Mouse (Mus musculus) layer of hippocampus, postnatal 25 days (tissue): ENCODE results near the gene Ccdc153. TPM values are rescaled to one million over a fixed set of nuclear protein-coding genes. Genes with fewer than 3 reads are reported as not detected.
A peak's percentile ranks its signal among the peaks of the same experiment; 100 is the strongest.

Experiments used
- DNase-seq, 2 experiments: peaks; one replicate each; pipeline ENCODE4 v3.0.0; 2022; ENCODE audit warnings: mixed read lengths in 2 of 2, low spot score in 1 of 2; ENCODE audit errors: extremely low spot score in 1 of 2
- total RNA-seq, 2 experiments: library from RNA; stranded (reverse); gene quantifications; 2 replicates each; pipeline ENCODE4 v1.2.3; 2021

The Ccdc153 gene
- total RNA-seq, 2 experiments from 2014 or later: 1.9 to 5.4 TPM

DNA sequence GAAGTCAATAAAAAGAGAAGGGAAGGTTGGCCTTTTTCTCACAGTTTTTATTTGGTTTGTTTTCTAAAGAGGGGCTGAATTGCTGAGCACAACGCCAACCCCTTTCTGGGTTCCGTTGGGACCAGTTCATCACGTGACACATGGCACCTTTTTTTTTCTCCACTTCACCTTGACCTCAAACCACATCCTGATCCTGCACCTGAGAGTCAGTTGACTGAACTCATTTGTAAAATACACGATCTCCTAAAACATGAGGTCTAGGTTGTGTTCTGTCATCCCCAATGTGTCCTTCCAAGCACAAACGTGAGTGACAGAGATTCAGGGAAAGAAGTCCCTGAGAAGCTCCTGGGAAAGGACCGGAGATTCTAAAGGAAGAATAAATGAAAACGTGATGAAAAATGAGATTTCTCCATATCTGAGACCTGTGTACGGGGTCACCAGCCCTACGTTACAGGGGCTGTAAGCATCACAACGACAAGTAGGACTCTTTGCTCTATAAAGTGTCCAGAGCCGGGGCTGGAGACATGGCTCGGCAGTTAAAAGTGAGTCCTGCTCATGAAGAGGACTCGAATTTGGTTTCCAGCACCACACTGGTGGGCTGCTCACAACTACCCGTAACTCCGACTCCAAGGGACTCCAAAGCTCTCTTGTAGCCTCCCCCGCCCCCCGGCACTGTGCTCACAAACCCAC lies 1.8 kb upstream of the Ccdc153 start:
- no peak for DNase-seq

DNA sequence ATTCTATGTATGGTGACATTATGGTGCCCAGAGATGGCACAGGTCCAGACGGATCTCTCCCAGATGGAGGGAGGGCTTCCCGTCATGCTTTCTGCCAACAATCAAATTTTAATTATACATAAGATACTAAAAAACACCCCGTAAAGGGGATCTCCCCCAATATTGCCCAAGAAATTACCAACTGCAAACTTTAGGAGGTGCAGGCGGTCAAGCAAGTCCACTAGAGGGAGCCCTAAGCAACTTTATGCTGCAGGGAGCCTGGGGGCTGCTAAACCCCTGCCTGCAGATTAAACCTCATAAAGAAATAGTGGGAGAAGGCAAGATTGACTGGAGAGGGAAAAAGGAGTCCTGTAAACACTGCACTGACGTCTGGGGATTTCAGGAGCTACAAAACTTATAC lies 1.0 kb upstream of the Ccdc153 start:
- DNase-seq: peak in 1 of 2 experiments; percentile 64

DNA sequence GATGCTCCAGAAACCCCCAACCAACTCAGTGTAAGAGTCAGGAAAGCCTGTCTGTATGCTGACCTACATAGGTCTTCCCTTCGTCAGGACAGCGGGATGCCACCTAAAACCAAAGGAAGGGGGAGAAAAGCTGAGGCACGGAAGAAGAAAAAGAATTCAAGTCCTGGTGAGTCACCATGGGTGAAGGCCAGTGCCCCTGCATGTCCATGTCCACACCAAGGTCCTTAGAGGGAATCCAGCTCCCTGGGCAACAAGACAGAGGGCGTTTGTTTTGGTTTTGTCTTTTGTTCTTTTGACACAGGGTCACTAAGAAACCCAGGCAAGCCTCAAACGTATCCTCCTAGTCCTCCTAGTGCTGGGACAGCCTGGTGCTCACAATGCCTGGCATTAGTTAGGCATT lies 435 bp downstream of the Ccdc153 start:
- DNase-seq: no peak

DNA sequence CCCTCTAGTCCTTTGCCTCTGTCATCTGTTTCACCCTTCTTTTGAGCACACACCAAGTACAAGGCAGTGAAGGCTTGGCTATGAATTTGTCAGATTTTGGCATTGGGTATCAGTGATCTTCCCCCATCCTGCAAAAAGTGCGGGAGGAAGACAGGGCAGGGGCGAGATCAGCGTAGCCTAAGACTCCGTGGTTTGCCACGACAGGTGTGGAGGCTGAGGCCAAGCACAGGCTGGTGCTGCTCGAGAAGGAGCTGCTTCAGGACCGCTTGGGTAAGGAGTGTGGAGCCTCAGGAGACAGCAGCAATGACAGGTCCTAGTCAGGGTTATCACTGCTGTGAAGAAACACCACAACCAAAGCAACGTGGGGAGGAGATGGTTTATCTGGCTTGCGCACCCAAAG lies 942 bp downstream of the Ccdc153 start:
- DNase-seq: no peak

DNA sequence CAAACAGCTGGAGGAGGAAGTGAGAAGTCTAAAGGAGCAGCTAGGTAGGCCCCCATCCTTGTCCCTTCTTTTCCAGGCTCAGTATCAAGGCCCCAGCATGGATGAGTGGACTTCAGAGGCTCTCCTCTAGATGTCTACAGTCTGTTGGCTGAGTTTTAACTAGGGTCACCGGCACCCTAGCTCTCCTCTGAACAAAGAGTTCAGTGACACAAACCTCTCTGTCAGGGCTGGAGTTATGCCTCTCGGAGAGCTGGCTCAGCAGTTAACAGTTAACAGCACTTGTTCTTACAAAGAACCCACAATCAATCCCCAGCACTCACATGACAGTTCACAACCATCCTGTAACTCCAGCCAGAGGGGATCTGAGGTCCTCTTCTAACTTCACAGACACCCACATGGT lies 3.1 kb downstream of the Ccdc153 start:
- no peak for DNase-seq

DNA sequence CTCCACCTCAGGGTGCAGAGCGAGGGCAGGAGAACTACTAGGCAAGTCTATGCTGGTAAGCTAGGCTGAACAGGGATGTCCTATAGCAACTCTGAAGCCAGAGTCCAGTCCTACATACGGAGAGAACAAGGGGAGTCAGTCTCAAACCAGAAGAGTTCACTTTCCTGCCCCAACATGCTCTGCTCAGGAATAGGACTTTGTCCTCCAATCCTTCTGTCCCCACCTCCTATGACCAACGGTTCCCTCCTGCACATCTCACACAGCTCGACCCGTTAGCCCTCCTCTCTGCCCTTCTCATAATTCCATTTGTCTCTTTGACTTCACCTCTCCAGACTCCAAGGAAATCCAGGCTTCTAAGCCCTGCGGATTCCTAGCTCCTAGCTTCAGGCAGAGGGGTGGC lies 7.4 kb downstream of the Ccdc153 start:
- DNase-seq: no peak

DNA sequence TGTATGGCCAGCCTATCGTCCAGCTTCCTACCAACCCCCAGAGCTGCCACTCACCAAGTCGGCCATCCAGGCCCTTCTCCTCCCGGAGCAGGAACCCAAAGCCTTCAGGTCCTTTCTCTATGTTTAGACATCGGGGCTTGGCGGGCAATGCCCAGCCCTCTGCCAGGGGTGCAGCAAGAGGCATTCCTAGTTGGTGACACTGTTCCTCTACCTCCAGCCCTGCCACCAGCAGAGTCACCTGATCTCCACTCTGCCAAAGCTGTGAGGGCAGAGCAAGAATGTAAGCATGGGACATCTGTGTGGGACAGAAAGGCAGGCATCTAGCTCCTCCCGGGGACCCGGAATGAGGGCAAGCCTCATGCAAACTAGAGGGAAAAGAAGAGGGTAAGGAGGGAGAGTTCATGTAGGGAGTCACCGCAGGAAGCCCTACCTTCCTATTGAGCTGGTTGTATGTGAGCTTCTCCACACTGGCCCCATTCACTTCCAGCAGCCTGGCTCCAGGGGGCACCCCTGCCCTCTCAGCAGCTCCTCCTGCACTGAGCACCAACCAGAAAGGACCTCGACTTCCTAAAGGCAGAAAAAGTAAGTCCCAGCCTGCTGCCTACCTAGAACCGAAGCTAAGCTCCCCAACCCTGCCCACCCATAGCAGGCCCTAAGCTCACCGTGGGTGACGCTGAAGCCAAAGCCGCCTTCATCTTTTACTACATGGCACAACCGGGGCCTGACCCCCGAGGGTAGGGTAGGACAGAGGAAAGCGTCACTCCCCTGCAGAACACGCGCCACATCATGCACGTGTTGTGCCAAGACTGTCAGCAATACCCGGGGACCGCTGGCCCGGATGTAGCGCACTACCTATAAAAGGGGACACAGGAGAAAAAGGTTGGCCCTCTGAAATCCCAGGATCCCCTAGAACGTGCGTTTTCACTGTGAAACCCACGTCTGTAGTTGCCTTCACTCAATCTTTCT lies 9.0 kb downstream of the Ccdc153 start:
- DNase-seq: peak; percentile 40 to 57

DNA sequence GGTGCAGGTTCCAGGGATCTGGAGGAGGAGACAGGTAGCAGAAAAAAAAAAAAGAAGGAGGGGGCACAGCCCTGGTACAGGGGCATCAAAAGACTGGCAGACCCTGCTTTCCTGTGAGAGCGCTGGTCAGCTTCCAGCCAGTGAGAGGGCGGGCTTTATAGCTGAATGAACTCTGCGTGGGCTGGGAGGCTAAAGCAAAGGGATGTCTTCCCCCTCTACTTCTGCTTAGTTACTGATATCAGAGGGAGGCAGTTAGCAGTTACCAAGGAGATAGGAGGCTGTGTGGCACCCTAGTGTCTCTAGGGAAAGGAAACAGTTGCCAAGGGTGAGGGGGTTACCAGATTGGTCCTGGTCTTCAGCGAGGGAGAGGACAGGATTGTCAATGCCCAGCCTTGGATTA lies 10.0 kb downstream of the Ccdc153 start:
- peak in 1 of 2 experiments; percentile 26 for DNase-seq

DNA sequence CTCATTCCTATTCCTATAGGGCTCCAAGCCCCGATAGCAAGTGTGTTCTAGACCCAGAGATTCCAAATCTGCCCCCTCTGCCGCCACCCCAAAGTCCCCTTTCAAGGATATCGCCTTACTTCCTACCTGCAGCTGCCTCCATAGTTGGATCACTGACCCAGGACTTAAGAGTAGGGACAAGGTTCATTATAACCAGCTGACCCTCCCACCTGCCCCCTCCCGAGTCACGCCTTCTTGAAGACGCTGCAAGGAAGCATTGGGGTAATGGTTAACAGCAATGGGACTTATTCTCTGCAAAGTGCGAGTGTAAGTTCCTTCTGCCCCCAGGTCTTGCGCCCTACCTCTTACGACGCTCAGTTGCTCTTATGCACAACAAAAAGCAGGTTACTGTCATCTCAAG lies 10.8 kb downstream of the Ccdc153 start, which contains the start of gene Pdzd3:
TSS of gene Pdzd3 (minus strand) at position 158 of the 400 bp plus-strand sequence.
- no peak for DNase-seq

DNA sequence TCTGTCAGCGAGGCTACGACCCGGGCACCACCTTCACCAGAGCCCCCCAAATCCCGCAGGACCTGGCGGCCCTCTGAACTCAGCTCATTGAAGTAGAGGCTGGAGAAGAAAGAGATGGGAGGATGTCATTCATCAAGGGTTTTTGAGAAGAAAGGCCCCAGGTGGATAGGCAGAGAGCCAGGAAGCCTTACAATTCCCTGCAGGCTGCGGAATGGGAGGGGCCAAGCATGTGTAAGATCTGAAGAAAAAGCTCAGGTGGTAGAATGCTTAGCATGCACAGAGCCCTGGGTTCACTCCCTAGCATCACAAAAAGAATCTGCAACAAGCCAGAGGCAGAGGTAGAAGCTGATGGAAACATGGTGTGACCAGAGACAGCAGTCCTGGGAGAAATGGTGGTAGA lies 13.0 kb downstream of the Ccdc153 start:
- no peak for DNase-seq

DNA sequence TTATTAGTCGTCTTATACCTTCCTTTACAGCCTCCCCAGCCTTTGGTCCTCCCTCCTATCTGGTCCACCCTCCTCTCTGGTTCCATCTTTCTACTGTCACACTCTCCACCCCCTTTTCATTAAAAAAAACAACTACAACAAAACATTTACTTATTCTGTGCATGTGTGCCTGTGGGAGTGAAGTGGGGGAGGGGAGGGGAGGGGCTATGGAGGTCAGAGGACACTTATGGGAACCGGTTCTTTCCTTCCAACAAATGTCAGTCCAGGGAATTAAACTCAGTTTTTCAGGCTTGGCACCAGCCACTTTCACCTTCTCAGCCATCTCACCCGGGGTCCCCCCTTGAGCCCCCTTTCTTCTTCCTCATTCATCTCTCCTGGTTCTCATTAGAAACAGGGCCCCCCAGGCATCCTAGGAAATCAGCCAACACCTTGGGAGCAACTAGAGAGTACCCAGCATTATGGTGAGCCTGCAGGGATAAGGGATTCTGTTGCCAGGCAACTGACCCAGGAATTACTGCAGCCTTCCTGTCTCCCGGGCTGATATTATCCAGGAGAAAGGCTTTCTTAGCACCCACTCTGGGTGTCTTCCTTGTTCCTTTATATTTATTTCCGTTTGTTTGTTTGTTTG lies 14.1 kb downstream of the Ccdc153 start:
- no peak for DNase-seq

DNA sequence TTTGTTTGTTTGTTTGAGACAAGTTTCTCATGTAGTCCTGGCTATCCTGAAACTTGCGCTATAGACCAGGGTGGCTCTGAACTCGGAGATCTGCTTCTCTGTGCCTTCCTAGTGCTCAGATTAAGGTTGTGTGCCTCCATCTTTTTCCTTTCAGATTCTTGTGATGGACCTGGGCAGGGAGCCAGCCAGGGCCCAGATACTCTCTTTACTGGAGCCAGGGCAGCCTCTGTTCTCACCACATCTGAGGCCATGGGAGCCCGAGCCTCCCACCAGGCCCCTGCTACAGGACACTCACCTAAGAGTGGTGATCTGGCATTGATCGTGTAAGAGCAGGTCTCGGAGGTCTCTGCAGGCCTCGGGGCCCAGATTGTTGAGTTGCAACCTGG lies 14.7 kb downstream of the Ccdc153 start:
- no peak for DNase-seq

DNA sequence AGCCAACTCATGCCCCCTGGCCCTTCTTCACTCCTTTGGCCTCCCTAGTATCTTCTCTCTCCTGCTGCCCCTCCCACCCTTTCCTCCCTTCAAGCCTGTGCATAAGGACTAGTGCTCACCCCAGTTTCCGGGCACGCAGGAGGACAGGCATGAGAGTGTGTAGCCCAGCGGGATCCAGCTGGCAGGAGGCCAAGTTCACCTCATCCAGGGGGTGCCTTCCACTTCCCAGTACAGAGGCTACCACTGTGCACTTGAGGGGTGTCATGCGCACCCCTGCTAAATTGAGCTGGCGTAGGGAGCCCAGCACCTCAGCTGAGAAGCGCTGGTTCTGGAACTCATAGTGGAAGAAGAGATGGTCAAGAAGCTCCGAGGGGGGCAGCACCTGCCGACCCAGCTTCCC lies 15.7 kb downstream of the Ccdc153 start:
- no peak for DNase-seq

DNA sequence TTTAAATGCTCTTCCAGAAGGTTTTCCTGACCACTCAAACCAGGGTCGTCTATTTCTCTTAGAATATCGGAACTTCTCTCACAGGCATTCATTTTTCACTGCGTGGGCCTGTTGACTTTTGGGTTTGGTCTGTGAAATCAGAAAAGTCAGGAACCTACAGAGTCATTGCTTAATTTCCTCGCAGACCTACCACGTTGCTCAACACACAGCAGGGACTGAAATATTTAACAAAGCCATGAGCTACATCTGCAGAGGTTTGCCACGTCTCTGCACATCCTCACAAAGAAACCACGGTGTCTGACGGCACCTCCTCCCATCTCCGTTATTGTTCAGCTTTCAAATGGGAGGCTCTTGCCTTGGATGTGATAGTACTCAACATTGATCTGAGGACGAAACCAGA lies 18.5 kb downstream of the Ccdc153 start:
- DNase-seq: no peak

DNA sequence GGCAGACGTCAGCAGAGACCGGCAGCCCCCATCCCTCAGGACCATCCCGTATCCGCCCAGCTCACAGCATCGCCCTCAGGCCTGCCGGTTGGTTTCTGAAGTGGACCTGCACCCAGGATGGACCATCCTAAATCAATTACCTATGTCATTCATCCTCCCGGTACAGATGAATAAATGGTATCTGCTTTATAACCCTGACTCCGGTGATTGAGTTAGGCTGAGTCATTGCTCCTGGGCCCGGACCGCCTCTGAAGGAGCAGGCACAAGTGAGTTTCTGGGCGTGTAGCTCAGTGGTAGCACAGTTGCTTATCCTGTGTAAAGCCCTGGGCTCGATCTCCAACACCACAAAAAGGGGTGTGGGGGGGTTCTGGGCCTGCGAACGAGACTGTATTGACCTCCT lies 20.9 kb downstream of the Ccdc153 start:
- no peak for DNase-seq

DNA sequence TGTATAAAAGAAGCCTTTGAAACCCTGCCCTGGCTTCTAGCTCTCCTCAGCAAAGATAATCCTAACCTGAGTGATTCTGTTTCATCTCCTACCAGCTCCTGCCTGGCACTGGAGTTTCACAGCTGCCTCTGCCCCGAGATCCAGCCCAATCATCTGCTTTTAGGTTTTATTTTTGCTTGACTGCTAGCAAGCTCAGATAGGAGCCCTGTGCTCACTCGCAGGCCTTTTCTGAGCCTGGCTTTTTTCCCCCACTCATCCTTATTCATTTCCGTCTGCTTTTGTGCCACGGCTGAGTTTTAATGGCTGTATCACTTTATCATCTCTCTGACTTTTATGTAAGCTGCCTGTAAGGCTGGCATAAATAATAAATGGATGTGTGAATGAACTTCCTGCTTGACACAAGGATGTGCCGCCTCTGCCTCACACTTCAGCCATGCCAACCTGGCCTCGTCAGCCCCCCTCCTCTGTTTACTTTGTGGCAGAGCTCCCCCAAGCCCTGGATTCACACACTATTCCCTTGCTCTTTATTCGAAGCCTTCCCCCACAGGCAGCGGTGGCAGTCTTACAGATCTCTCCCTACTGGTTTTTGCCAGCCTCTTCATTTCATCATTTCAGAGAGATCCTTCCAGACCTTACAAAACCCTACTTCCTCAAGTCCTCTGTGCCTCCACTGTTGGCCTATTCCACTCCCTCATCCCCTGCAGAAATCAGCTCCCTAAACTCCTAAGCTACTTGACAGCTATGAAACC lies 26.2 kb downstream of the Ccdc153 start:
- DNase-seq: no peak

DNA sequence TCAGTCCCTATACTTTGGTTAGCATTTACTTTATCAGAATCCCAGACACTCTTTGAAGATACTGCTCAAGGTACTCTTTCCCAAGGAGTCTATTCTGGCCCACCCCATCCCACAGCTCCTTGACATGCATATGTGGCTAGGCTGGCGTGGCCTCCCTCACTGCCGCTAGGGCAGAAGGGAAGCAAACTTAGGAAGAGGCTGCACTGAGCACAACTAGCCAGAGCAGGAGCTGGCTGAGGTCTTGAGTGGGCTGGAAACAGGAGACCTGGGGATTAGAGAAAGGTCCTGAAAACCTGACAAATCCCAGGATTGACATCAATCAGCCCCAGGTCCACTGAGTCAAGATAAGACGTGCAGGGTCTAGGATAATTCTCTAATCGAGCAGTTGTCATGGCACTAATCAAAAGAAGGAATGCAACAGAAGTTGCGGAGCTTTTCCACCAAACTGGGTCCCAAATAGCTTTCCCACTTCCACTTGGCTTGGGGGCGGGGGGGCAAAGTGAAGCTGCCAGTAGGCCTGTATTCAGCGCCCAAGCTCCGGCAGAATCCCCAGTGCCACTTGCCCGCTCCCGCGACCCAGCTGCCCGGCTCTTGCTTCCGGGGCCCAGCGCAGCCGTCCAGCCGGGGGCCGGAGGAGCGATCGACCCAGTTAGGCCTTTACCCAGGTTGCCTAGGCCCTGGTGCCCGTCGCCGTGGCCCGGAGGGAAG lies 27.0 kb downstream of the Ccdc153 start:
- DNase-seq: peak in 1 of 2 experiments; percentile 33

DNA sequence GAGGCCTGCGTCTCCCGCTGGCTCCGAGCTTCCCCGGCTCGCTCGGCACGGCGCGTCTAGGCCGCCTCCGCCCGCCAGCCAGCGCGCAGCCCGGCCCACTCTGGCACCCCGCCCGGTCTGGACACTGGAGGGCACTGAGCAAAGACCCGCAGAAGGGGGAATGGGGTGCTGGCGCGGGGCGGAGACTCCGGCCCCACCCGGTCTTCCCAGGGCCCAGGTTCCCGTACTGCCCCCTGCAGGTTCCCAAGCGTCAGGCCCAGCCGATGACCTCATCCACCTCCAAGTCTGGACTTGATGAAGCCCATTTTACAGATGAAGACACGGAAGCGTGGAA lies 27.5 kb downstream of the Ccdc153 start:
- peak; percentile 79 to 80 for DNase-seq

DNA sequence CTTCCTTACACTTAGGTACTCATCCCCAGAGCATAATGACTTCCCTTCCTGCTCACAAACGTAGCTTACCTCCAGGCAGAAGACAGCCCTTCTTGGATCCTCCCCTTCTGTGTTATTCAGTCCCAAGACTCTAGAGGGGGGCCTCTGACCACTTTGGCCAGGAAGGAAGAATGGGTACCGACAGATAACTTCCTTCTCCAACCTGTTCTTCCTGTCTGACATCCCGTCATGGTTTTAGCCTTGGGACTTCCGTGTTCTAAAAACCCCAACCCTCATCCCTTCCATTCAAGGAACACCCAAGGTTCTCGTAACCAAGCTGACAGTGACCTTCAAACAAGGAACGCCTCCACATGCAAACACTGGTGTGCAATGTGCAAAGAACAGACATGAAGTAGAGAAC lies 28.0 kb downstream of the Ccdc153 start, which contains the start of gene Nlrx1:
TSS of gene Nlrx1 (minus strand) at position 168 of the 400 bp plus-strand sequence.
- no peak for DNase-seq

DNA sequence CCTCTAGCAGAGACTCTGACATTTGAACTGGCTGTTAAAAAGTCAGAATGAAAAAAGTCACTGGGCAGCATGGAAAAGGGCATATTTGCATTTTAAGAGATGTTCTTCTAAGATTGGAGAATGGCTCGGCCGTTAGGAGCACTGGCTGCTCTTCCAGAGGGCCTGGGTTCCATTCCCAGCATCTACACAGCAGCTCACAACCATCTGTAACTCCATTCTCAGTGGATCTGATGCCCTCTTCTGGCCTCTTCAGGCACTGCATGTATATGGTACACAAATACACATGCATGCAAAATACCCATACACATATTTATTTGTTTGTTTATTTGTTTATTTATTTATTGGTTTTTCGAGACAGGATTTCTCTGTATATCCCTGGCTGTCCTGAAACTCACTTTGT lies 28.6 kb downstream of the Ccdc153 start:
- peak in 1 of 2 experiments; percentile 39 for DNase-seq
